Mouse (Mus musculus) ES-Bruce4 (cell line): ENCODE results near the gene Traip.
A peak's percentile ranks its signal among the peaks of the same experiment; 100 is the strongest.

Experiments used
- CTCF ChIP-seq: IDR thresholded peaks from one replicate; pipeline ENCODE4 v1.8.1; 2011; ENCODE audit warnings: low read depth, low read length
- EP300 ChIP-seq: IDR thresholded peaks from 2 replicates; pipeline ENCODE4 v1.6.1; 2011; ENCODE audit warnings: low read depth, low read length; ENCODE audit not compliant: insufficient read depth
- POLR2A ChIP-seq: IDR thresholded peaks from one replicate; pipeline ENCODE4 v1.8.1; 2011; ENCODE audit warnings: low read length; ENCODE audit not compliant: insufficient read depth

- TF ChIP-seq EP300 (peak; percentile 67), CTCF (no peak), POLR2A (no peak)
Observed at GRCm38 (mm10) chr9:107961351-107961762, 11.4 kb downstream of the Traip start.
